Mouse (Mus musculus) urinary bladder, postnatal 14 days (tissue): ENCODE results near the gene Sdk2.

Source experiments
- DNase-seq: peaks from one replicate; pipeline ENCODE4 v3.0.0; 2021; ENCODE audit warnings: low spot score

The Sdk2 gene

DNA sequence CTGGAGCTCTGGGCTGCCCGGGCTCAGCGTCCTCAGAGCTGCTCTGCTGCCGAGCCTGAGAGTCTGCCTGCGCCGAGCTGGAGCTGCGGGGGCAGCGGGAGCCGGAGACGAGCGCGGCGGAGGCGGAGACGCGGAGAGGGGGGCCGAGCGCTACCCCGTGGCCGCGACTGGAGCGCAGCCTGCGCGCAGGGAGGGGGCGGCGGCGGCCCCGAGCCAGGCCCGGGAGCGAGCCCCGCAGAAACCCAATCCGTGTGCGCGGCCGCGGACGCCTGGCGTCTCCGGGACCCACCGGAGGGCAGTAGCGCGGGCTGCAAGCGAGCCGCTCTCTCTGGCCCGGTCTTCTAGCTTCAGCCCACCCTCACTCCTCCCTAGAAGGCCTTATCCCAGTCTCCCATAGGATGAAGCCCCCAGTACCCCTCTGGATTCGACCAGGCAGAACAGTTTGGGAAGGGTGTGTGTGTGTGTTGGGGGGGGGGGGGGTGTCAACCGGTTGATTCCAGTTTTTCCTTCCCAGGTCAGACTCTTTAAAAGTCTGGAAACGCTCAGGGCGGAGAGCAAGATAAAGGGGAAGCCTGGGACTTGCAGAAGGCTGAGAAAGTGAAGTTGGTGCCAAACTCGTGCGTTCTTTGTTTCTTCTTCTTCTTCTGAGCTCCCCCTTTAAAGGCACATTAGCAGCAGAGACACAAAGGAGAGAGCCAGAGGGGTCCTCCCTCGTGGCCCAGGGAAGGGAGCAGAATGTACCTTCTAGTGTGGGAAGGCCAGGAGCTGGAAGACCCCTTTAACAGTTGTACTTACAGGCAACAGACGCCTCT, at the start of gene Sdk2:
Sdk2 (minus strand) TSS at position 96 of the 812 bp plus-strand sequence.
- DNase-seq = peak; percentile 54

GRCm38 (mm10) chr11:114115077-114115476, 48.2 kb upstream of the Sdk2 start:
- DNase-seq = no peak

- DNase-seq = no peak
These were observed 47.8 kb upstream of the Sdk2 start for GRCm38 (mm10) chr11:114114674-114115073.

DNA sequence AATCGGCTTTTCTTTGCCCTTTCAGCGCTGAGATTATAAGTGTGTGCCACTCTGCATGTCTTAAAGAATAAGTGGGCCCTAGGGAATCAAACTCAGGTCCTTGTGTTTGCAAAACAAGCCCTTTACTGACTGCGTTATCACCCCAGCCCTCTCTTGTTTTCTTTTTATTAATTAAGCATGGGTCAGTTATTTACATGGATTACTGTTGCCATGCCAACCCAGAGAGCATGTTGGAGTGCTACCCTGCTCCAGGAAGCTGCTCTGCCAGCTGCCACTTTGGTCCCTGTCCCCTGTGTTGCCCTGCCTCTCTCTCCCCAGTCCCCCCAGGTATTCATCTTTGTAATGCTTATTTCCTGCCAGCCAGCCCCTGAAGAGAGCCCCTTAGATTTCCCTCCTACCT, 44.0 kb upstream of the Sdk2 start:
- no peak for DNase-seq

- no peak for DNase-seq
These were observed 26.8 kb upstream of the Sdk2 start for GRCm38 (mm10) chr11:114093636-114094035.

GRCm38 (mm10) chr11:114093175-114093574, 26.3 kb upstream of the Sdk2 start:
- DNase-seq = no peak

- no peak for DNase-seq
These were observed 13.8 kb upstream of the Sdk2 start for GRCm38 (mm10) chr11:114080606-114081005.

DNA sequence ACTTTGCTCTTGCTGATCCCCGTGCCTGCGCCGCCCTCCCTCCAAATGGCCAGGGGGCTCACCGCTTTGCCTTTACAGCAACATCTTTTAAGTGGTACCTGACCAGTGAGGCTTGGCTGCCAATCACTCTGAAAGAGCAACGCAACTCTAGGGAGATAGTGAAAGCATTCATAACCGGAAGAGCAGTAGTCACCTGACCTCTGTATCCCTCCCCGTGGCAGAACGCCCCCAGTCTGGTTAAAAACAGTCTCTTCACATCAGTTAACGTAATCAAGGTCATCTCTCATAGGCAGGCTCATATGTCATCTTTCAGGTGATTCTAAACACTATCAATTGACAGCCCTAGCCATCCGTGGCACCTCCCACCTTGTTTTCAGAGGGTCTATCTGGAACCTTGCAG, 5.8 kb upstream of the Sdk2 start:
- DNase-seq = no peak

GRCm38 (mm10) chr11:114071998-114072397, 5.2 kb upstream of the Sdk2 start:
- peak; percentile 59 for DNase-seq

GRCm38 (mm10) chr11:114070881-114071280, 4.0 kb upstream of the Sdk2 start:
- no peak for DNase-seq

GRCm38 (mm10) chr11:114070131-114070530, 3.3 kb upstream of the Sdk2 start:
- no peak for DNase-seq

DNA sequence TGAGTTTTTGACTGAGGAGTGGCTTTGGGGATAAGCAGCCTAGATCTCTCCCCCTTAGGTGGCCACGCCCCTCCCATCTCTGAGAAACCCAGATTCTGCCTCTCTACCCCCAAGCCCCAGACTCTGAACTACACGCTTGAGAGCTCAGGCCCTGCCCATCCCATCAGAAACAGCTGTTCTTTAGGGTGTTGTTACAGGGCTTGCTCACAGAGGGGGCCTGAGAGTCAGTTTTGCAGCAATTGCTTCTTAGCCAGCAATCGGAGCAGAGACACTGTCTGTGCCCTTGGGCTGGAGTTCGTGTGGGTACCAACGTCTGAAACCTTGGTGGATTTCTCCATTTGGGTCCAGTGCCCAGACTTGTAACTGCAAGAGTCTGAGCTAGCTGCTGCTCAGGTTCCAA, 1.5 kb upstream of the Sdk2 start:
- DNase-seq = peak; percentile 51

GRCm38 (mm10) chr11:114066098-114066950, 522 bp downstream of the Sdk2 start:
- peak; percentile 26 for DNase-seq

GRCm38 (mm10) chr11:114065596-114065995, 1.2 kb downstream of the Sdk2 start:
- DNase-seq = no peak

DNA sequence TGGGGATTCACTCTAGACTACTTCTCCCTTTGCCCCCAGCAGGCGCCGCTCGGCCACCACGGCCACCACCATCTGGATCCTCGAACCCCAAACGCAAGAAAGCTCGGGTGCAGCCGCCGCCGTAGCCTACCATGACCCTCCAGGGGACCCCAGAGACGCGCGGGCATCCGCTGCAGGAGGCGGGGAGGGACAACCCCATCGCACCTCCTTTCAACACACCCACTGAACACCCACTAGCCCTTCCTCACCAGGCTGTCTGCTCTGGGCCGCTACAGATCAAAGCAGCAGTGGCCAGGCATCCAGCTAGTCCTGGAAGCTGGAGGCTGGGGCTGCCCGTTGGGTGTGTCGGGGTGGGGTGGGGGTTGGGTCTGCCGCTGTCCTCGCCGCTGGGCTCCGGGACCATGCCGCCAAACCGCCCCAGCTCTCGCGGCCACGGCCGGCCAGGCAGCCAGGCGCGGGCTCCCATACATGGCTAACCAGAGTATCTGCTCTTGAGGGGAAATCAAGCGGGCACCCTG, 1.9 kb downstream of the Sdk2 start:
- no peak for DNase-seq

- no peak for DNase-seq
These were observed 4.9 kb downstream of the Sdk2 start for GRCm38 (mm10) chr11:114061946-114062345.

GRCm38 (mm10) chr11:114061265-114061664, 5.6 kb downstream of the Sdk2 start:
- no peak for DNase-seq

DNA sequence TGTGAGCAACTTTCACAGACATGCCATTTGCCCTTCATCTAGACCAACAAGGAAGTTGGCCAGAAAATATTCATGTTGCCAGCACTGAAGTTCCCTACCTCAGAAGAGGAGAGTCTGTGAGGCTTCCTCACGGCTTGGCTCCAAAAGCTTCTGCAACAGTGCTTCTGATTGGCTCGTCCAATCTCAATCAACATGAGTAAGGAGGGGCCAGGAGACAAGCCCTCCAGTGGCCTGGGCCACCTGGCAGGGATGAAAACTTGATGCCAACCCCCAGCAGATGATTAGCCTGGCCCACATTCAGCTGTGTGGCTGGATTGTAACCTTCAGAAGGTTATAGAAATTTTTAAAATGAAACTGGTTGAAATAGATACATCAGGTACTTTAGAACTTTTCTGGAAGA, 10.5 kb downstream of the Sdk2 start:
- DNase-seq = no peak

- DNase-seq = no peak
These were observed 12.1 kb downstream of the Sdk2 start for GRCm38 (mm10) chr11:114054581-114055315.

GRCm38 (mm10) chr11:114051361-114051760, 15.5 kb downstream of the Sdk2 start:
- DNase-seq = no peak

DNA sequence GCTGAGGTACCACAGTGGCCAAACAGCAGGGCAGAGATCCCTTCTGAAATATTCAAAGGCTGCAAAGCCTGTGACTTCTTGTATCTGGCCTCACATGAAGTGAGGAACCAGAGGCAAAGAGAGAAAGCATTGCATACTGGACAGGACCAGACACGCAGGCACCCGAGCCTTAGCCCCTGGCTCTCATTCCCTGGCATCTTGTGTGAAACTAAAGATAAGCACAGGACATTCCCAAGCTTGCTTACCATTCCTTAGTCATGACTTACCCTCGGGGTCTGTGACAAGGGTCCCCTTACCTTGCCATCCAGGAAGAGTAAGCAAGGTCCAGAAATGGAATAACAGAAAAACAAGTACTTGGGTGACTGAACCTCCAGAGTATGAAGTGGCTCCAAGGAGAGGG, 16.3 kb downstream of the Sdk2 start:
- DNase-seq = no peak

DNA sequence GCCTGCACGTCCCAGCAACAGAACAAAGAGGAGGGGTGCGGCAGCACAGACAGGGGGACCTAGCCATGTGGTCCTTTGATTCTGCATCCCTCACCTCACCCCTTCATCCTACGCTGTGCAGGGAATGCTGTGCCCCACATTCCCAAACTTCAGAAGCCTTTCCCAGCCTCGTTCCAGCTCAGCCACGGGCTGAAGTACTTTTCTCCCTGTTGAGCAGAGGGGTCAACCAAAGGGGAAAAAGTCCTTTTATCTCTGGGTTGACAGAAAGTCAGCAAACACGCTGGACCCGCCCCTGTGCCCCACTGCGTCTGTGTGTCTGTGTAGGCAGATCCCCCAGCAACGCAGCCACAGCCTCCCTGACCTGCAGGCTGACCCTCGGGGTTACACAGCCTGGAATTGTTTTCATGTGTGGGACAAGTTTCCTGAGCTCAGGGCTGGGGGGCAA, 18.9 kb downstream of the Sdk2 start:
- DNase-seq = no peak
